Mouse (Mus musculus) heart, postnatal 0 days (tissue): ENCODE measurements around the gene 4921524J17Rik. TPM values are rescaled to one million over a fixed set of nuclear protein-coding genes. Genes with fewer than 3 reads are reported as not detected.

Experiments used
- ATAC-seq: fragments of 200-750 bp; cut with Nextera tagmentation; 2 replicates; pipeline ENCODE4 v1.8.0; 2017; ENCODE audit warnings: low read depth, moderate number of reproducible peaks, moderate library complexity; ENCODE audit not compliant: insufficient read depth
- DNase-seq: peaks from one replicate; pipeline ENCODE4 v3.0.0-alpha.2; 2016; ENCODE audit warnings: low spot score
- H3K27ac ChIP-seq: fragments of 300-500 bp; sonication (generic); 2 replicates; pipeline ENCODE4 v1.5.1; 2014; ENCODE audit warnings: low read depth, mild to moderate bottlenecking
- H3K27me3 ChIP-seq: fragments of 300-500 bp; sonication (generic); 2 replicates; pipeline ENCODE4 v1.6.1; 2014; ENCODE audit warnings: low read length, mixed read lengths; ENCODE audit not compliant: control insufficient read depth, insufficient read depth
- H3K36me3 ChIP-seq: fragments of 300-500 bp; sonication (generic); replicated peaks from 2 replicates; pipeline ENCODE4 v1.6.1; 2014; ENCODE audit warnings: low read length, mixed read lengths; ENCODE audit not compliant: control insufficient read depth, insufficient read depth
- H3K4me1 ChIP-seq: fragments of 300-500 bp; sonication (generic); 2 replicates; pipeline ENCODE4 v1.6.1; 2014; ENCODE audit warnings: antibody characterized with exemption; ENCODE audit not compliant: control insufficient read depth, insufficient read depth
- H3K4me2 ChIP-seq: fragments of 300-500 bp; sonication (generic); 2 replicates; pipeline ENCODE4 v1.6.1; 2014; ENCODE audit warnings: low read depth, mild to moderate bottlenecking, low read length, moderate library complexity
- H3K4me3 ChIP-seq: fragments of 300-500 bp; sonication (generic); 2 replicates; pipeline ENCODE4 v1.5.1; 2014; ENCODE audit warnings: low read depth, low read length
- H3K9ac ChIP-seq: fragments of 300-500 bp; sonication (generic); replicated peaks from 2 replicates; pipeline ENCODE4 v1.6.1; 2014; ENCODE audit warnings: low read depth, low read length, mixed read lengths
- H3K9me3 ChIP-seq: fragments of 300-500 bp; sonication (generic); replicated peaks from 2 replicates; pipeline ENCODE4 v1.6.1; 2016; ENCODE audit warnings: low read length; ENCODE audit not compliant: control insufficient read depth
- CTCF ChIP-seq: IDR thresholded peaks from 2 replicates; pipeline ENCODE4 v1.5.1; 2016; ENCODE audit warnings: antibody characterized with exemption, control low read depth, low read depth
- EP300 ChIP-seq: IDR thresholded peaks from 2 replicates; pipeline ENCODE4 v1.6.1; 2016; ENCODE audit warnings: antibody characterized with exemption, low read depth
- whole genome bisulfite sequencing: fragments of 180-500 bp; shearing (Covaris S2); extraction: QIAGEN DNeasy Blood & Tissue Kit; methylation state at CpG from one replicate; pipeline ENCODE4 v1.1.7; 2014; 5-methylcytosine and 5-hydroxymethylcytosine counted together
- polyA plus RNA-seq: library from polyadenylated mRNA; unstranded; fragments of >200 nt; fragmentation: Nextera tagmentation; extraction: Ambion mirVana; gene quantifications from 2 replicates; pipeline ENCODE4 v1.2.1, GENCODE M21; 2015
- total RNA-seq: library from RNA; depleted of rRNA; stranded (reverse); fragments of >200 nt; gene quantifications from 2 replicates; pipeline ENCODE4 v1.2.3, GENCODE M21; 2014; ENCODE audit warnings: low replicate concordance; rRNA removed

Gene 4921524J17Rik
- total and polyA plus RNA-seq, 2 experiments from 2014 or later = 27.6 to 67.6 TPM

DNA sequence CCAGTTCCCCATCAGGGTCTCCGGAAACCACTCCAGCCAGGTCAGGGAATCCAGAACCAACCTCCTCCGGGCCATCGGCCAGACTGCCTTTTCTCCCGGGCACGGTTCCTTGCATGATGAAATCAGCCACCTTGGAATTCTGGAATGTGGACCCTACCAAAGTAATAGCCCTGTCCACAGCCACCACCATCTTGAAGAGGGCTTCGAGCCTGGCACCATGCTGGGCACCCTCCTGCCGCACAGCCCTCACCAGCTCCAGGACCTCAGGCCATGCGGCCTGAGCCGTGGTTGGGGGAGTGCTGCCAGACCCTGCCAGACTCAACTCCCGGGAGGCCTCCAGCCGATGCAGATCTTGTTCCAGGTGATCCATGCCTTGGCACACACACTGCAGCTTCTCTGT, 68.0 kb downstream of the 4921524J17Rik start:
- ATAC-seq = peak; percentile 55
- 18% methylated on average over 11 of the region's 11 CpGs for WGBS
- H3K9ac ChIP-seq = peak overlapping the region; percentile 86

GRCm38 (mm10) chr8:85363406-85363805, 69.2 kb downstream of the 4921524J17Rik start:
- Histone ChIP-seq H3K27ac (peak overlapping the region; percentile 98), H3K36me3 (peaks cover 18% of the 10 kb centered on the region), H3K9me3 (no peaks in the 10 kb centered on the region), H3K27me3 (no peaks in the 10 kb centered on the region), H3K9ac (peak overlapping the region; percentile 86), H3K4me2 (peak overlapping the region; percentile 73), H3K4me3 (peak overlapping the region; percentile 68), H3K4me1 (peaks cover 21% of the 10 kb centered on the region)
- ATAC-seq = no peak
- TF ChIP-seq CTCF = no peak
- TF ChIP-seq EP300 = no peak
- no peak for DNase-seq
- WGBS = 26% methylated on average over 6 of the region's 6 CpGs

More for the DNA sequence above, 68.0 kb downstream of the 4921524J17Rik start:
- H3K4me2 ChIP-seq = peak overlapping the region; percentile 73
- H3K36me3 ChIP-seq = peaks cover 6% of the 10 kb centered on the region; the same call in 1 of the 2 replicates
- DNase-seq = no peak
- no peaks in the 10 kb centered on the region for H3K9me3 ChIP-seq
- H3K27ac ChIP-seq = peak overlapping the region; percentile 98
- peaks cover 21% of the 10 kb centered on the region for H3K4me1 ChIP-seq
- TF ChIP-seq EP300 (no peak), CTCF (no peak)
- no peaks in the 10 kb centered on the region for H3K27me3 ChIP-seq
- peak overlapping the region; percentile 68 for H3K4me3 ChIP-seq

DNA sequence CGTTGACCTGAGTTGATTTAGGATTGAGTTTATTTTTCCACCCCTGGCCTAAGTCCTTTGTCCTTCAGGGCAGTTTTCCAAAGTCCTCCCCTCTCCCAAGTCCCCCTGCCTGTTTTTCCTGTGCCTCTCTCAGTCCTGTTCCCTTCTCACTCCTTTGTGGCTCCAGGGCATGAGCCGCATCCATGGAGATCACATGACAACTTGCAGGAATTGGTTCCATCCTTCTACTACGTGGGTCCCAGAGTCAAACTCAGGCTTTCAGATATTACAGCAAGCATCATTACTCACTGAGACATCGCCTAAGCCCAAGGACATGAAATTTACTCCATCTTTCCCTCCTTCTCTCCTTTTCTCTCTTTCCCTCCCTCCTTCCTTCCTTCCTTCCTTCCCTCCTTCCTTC, 70.4 kb downstream of the 4921524J17Rik start:
- Histone ChIP-seq H3K36me3 (peaks cover 27% of the 10 kb centered on the region), H3K4me2 (peak overlapping the region; percentile 73), H3K9ac (peak overlapping the region; percentile 86; the same call in 1 of the 2 replicates), H3K9me3 (no peaks in the 10 kb centered on the region), H3K27me3 (no peaks in the 10 kb centered on the region), H3K4me3 (peak overlapping the region; percentile 68), H3K4me1 (peaks cover 16% of the 10 kb centered on the region), H3K27ac (peak overlapping the region; percentile 40; the same call in 1 of the 2 replicates)
- TF ChIP-seq EP300 (no peak), CTCF (no peak)
- DNase-seq (no peak), ATAC-seq (no peak)
- WGBS = 38% methylated on average over 4 of the region's 4 CpGs

Other genes with a start within 250 kb of the 4921524J17Rik start
- not detected in 2 replicates for gene Olfr371, start 206.8 kb downstream of the 4921524J17Rik start, total RNA-seq
- not detected in 2 replicates for gene Olfr371, start 206.8 kb downstream of the 4921524J17Rik start, polyA plus RNA-seq
- gene Orc6, start 133.2 kb downstream of the 4921524J17Rik start, total RNA-seq = 15.9 and 23.3 TPM in 2 replicates
- gene Orc6, start 133.2 kb downstream of the 4921524J17Rik start, polyA plus RNA-seq = 25.7 and 26.3 TPM in 2 replicates
- 71.5 and 77.2 TPM in 2 replicates for gene Vps35, start 133.0 kb downstream of the 4921524J17Rik start, total RNA-seq
- 82.3 and 82.5 TPM in 2 replicates for gene Vps35, start 133.0 kb downstream of the 4921524J17Rik start, polyA plus RNA-seq
- gene Mylk3, start 46.5 kb downstream of the 4921524J17Rik start, total RNA-seq = 398 and 403 TPM in 2 replicates
- 321 and 340 TPM in 2 replicates for gene Mylk3, start 46.5 kb downstream of the 4921524J17Rik start, polyA plus RNA-seq
- gene Gpt2, start 59.7 kb upstream of the 4921524J17Rik start, total RNA-seq = 16.3 and 25.1 TPM in 2 replicates
- 5.9 and 6.7 TPM in 2 replicates for gene Gpt2, start 59.7 kb upstream of the 4921524J17Rik start, polyA plus RNA-seq
- gene Dnaja2, start 122.5 kb upstream of the 4921524J17Rik start, total RNA-seq = 72.3 and 104 TPM in 2 replicates
- gene Dnaja2, start 122.5 kb upstream of the 4921524J17Rik start, polyA plus RNA-seq = 150 and 161 TPM in 2 replicates